ENCODE assay signal across 8 mouse cellular contexts in the genomic region with DNA sequence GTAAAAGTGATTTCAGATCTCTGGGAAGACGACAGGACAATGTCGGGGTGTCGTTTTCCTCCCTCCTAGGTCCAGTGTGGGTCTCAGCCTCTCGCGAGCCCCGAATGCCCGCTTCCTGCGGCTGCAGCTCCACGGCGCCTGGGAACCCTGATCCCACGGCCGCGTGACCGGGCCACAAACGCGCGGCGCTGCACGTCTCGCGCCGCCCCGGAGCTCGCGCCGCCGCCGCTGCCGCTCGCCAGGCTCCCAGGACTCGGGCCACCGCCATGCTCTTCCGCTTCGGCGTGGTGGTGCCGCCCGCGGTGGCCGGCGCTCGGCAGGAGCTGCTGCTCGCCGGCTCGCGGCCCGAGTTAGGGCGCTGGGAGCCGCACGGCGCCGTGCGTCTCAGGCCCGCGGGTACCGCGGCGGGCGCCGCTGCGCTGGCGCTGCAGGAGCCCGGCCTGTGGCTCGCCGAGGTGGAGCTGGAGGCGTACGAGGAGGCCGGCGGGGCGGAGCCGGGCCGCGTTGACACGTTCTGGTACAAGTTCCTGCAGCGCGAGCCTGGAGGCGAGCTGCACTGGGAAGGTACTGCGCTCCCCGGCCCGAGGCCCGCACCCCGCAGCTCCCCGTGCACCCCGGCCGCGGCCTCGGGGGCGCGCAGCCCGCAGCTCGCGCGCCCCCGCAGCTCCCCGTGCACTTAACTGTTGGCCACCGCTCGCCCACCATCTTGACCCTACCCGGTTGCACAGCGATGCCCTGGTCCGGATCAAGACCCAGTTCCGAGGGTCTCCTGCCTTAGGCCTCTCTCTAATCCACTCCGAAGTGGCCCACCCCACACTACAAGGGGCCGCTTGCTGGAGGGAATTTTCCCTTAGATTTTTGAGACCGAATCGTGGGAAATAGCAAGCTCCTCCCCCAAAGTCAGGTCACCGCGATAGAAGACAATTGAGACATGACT. TPM values are rescaled to one million over a fixed set of nuclear protein-coding genes. Genes with fewer than 3 reads are reported as not detected.
DNase-seq lines count a peak whose midpoint lies in the region; ATAC-seq lines count a peak whose summit lies in the region.

Gene Epm2a (plus strand): TSS at position 200 of the 937 bp plus-strand sequence.

- peak; percentile 97 for ATAC-seq in hindbrain, embryonic 11.5 days (ENCODE audit: low FRiP score)

- H3K4me2 ChIP-seq in hindbrain, embryonic 11.5 days (replicated peaks; ENCODE audit: low read depth, low read length): peak within 1 kb of the TSS; percentile 76

- peak within 1 kb of the TSS; percentile 67 for H3K4me3 ChIP-seq in hindbrain, embryonic 11.5 days (ENCODE audit: low read depth, low read length)

- no peaks in the 10 kb centered on the region for H3K36me3 ChIP-seq in hindbrain, embryonic 11.5 days (ENCODE audit: control insufficient read depth, insufficient read depth, low read length)

- H3K9me3 ChIP-seq in hindbrain, embryonic 11.5 days (ENCODE audit: control insufficient read depth, low read length): no peaks in the 10 kb centered on the region

- no peaks in the 10 kb centered on the region for H3K27me3 ChIP-seq in hindbrain, embryonic 11.5 days (ENCODE audit: control insufficient read depth, insufficient read depth, low read length)

- H3K9ac ChIP-seq in hindbrain, embryonic 11.5 days (ENCODE audit: low read depth, low read length): peak within 1 kb of the TSS; percentile 90

- peak; percentile 91 for DNase-seq in MN1 (ENCODE audit: low spot score)
- peak; percentile 81 for DNase-seq in cerebellum, adult 9-11 months
- peak in 1 of 2 experiments; percentile 72 for DNase-seq in frontal cortex, adult 2 months (ENCODE audit: extremely low spot score in 1 of 2, low spot score in 1 of 2)
- DNase-seq in hindbrain, embryonic 11.5 days (ENCODE audit: low spot score): peak; percentile 81
- DNase-seq in layer of hippocampus, postnatal 10 days (ENCODE audit: low spot score in 2 of 2): peak; percentile 70 to 82
- DNase-seq in lung, postnatal 10 days: peak; percentile 89
- DNase-seq in ovary, postnatal 14 days (ENCODE audit: low spot score): peak; percentile 64
- peak; percentile 49 to 59 for DNase-seq in thymus, postnatal 10 days (ENCODE audit: low spot score in 2 of 2)

- H3K27ac ChIP-seq in hindbrain, embryonic 11.5 days (ENCODE audit: low read depth, low read length): peak within 1 kb of the TSS; percentile 95

- WGBS in hindbrain, embryonic 11.5 days: under 1% methylated on average over 92 of the region's 106 CpGs

- H3K4me1 ChIP-seq in hindbrain, embryonic 11.5 days (replicated peaks; ENCODE audit: control insufficient read depth, insufficient read depth, low read length): no peaks in the 10 kb centered on the region

RNA-seq across cellular contexts. Expression of gene Epm2a, which starts in this region (rescaled TPM):
- 22.6 and 24.7 TPM in 2 replicates for polyA plus RNA-seq in frontal cortex, adult 2 months (2012; rRNA removed)
- polyA plus RNA-seq in hindbrain, embryonic 11.5 days (2014; fragmentation: Nextera tagmentation; extraction: Ambion mirVana): 0.81 and 0.91 TPM in 2 replicates
- 10 to 100 TPM; 21.5 to 25.4 TPM for total RNA-seq in layer of hippocampus, postnatal 10 days (2021)

Comparison
In these comparisons a context has a peak if more than half of its experiments do, and no peak if none do; other contexts are left out.
1. RNA of gene Epm2a (polyA plus RNA-seq): 22.6 to 24.7 TPM in frontal cortex, adult 2 months; 0.81 to 0.91 TPM in hindbrain, embryonic 11.5 days; every median in the first group is over 10 times any median in the second.
2. Peak in DNase-seq, ATAC-seq, H3K4me3 ChIP-seq, H3K27ac ChIP-seq, H3K9ac ChIP-seq and H3K4me2 ChIP-seq in hindbrain, embryonic 11.5 days; RNA of the gene not detected or under 1 TPM.